Mouse (Mus musculus): ENCODE results near the gene Rapgef3.

- peak; percentile 78 for TF ChIP-seq CTCF (IDR thresholded peaks at IDR 0.05; ENCODE audit: extremely low read depth, insufficient read depth, low read length)
- TF ChIP-seq POLR2A (IDR thresholded peaks at IDR 0.05; ENCODE audit: extremely low read depth, insufficient read depth, low read length), result peak; percentile 20; the same call in 1 of the 2 replicates
Observed at GRCm38 (mm10) chr15:97789761-97790505, 22.2 kb upstream of the Rapgef3 start.
